Mouse (Mus musculus) lung, postnatal 25 days (tissue): ENCODE measurements at regions not wholly inside any gene's neighbourhood (a gene's known extent, or its start where the extent isn't known, plus 50 kb on each side); places are given as distances from the start of the nearest gene placed in this dataset.
A peak's percentile ranks its signal among the peaks of the same experiment; 100 is the strongest.

ENCODE experiments used
- DNase-seq: peaks from one replicate; pipeline ENCODE4 v3.0.0; 2022; ENCODE audit warnings: low spot score

DNA sequence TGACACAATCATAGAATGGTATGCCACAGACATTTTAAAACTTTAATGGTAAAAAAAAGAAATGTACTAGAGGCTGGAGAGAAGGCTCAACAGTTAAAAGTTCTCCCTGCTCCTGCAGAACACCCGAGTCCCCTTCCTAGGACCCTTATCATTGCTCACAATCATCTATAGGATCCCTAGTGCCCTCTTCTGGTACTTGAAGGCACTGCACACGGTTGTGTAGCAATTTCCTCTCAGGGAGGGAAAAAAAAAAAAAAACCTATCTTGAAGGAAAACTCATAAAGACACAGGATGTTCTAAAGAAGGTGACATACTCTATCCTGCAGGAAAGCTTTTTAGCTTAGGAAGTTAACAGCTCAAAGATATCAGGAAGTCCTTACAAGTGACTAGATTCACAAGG is 154.4 kb upstream of the Lmcd1 start:
- no peak for DNase-seq

- DNase-seq, result peak; percentile 8
Measured at GRCm38 (mm10) chr6:112133522-112133921, 140.0 kb upstream of the Lmcd1 start.

GRCm38 (mm10) chr6:112152535-112153364 is 120.8 kb upstream of the Lmcd1 start:
- DNase-seq, result peak; percentile 1

- no peak for DNase-seq
Measured at GRCm38 (mm10) chr6:112167487-112167886, 106.1 kb upstream of the Lmcd1 start.

GRCm38 (mm10) chr6:112176344-112176743 is 97.2 kb upstream of the Lmcd1 start:
- DNase-seq, result no peak

- no peak for DNase-seq
Measured at GRCm38 (mm10) chr6:112187636-112188035, 85.9 kb upstream of the Lmcd1 start.

GRCm38 (mm10) chr6:112191032-112191431 is 82.5 kb upstream of the Lmcd1 start:
- peak; percentile 57 for DNase-seq

DNA sequence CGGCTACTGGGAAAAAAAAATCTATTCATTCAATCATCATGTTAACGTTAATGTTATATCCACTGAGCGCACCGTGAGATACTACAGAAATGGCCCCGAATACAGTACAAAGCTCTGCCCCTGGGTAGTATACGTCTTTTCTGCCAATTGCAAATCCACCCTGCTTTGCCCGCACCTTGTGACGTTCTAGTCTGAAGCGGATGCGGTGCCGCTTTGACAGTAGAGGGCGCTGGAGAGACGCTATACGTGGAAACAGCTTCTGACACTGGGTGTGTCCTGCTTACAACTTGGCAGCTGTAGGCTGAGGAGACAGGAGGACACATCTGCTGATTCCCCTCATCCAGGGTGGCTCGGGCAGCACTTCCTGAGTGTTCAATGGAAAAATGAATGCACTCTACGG is 76.1 kb upstream of the Lmcd1 start:
- DNase-seq, result peak; percentile 83

DNA sequence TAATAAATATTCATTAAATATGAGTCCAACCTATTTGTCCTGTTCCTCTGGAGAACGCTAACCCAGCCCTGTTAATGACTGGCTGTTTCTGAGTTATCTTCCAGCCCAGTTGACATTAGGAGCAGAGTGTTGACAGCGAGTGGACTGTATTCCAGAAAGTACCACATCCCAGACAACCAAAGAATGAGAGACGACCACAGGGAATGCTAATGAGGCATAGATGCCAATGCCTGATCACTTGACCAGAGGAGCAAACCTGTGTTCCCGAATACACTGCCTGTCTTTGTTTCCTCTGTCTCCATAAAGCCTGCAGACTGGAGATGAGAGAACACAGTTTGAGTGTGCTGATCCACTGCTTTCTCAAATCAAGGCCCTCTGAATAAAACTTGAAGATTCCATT is 74.3 kb upstream of the Lmcd1 start:
- DNase-seq, result no peak

GRCm38 (mm10) chr6:112202120-112202519 is 71.4 kb upstream of the Lmcd1 start:
- no peak for DNase-seq

DNA sequence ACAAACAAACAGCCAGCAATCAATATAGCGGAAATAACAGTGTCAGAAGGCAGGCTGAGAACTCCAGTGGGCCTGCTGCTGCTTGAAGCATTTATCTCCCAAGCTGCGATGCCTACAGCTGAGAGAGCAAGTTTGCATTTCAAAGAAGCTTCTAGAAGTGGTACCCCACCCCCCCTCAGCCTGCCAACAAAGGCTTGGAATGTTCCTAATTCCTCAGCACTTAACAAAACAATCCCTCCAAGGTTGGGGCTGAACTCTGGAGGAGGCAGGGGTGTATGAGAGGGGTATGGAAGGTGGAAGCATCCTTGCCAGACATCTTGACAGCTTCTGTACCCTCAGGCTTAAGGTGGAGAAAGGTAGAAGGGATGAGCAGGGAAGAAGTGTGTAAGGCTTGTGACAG is 70.2 kb upstream of the Lmcd1 start:
- DNase-seq, result no peak

DNA sequence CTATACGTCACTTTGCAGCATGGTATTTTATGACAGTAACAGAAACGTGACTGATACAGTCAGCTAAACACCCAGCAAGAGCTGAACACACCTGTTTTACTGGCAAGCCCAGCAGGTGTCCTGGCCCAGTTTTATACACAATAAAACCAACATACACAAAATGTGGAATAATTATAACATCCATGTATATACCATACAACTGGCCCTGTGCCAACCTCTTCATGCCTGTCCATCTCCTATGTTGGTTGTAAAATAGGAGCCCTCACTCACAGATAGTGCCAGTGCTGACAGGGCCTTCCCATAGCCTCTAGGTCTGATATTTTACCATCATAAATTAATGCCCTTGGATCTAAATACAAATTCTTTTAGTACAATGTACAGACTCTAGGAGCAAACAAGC is 68.6 kb upstream of the Lmcd1 start:
- DNase-seq, result no peak

DNA sequence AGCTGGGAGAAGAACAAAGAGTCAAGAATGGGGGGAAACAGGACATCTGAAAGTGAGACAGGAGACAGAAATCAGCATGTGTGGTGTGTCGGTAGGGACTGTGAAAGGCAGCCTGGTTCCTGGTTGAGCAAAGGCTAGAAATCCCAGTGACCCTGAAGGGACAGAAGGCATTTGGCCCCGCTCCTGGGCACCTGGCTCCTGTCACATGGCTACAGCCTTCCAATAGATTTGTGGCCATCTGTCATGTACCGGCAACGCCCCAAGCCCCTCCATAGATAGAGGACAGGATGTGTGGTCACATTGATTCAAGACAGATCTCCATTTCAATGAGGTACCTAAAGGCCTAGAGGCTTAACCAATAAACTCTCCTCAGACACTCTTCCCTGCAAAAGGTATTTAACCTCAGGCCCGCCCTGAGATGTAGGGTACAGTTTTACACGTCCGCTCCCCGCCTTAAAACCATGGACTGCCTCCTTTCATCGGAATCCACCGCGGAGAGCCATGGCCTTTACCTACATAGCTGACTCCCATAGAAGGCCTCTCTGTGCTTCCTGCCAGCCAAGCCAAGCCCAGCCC is 68.0 kb upstream of the Lmcd1 start:
- no peak for DNase-seq

DNA sequence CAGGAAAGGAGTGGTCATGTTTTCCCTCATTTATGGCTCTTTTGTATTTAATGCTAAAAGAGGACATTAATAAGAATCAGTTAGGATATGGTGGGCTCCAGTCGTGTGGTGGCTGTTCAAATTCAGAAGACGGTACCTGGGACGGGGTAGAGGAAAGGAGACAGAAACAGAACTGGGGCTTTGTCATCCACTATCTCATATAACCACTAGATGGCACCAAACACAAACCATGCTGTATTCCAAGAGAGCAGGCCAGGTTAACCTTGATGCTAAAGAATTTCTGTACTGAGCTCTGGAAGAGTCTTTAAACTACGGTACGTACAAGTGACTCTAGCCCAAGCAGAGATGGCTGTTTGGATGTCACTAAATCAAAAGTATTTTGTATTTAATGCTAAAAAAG is 66.3 kb upstream of the Lmcd1 start:
- DNase-seq, result peak; percentile 65

DNA sequence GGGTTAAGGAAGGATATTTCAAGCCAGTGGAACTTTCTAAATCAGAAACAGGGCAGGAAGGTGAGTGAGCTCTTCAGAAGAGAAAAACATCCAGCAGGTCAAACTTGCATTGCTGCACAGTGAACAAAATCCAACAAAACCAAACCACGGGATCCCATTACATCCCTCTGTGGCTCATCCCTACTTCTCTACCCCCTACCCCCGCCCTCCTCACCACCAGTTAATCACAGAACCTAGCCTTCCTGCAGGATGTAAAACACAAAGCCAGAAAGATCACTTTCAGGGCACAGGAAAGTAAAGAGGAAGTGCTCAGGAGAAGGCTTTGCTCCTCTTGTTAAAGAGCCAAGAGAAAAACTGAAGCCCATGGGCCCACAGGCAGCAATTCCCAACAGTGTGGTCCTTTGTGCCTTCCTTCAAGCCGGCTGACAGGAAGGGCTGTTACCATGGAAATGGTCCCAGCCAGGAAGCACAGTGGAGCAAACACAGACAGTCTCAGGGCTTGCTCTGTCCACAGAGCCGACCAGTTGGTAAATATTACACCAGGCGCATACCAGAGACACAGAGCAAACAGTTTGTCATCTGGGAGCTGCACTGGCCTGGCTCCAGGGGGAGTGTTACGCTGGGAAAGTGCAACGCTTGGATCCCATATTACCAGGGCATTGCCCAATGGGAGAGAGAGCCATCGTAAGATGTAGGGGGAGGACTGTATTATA is 63.2 kb upstream of the Lmcd1 start:
- DNase-seq, result peak; percentile 80

DNA sequence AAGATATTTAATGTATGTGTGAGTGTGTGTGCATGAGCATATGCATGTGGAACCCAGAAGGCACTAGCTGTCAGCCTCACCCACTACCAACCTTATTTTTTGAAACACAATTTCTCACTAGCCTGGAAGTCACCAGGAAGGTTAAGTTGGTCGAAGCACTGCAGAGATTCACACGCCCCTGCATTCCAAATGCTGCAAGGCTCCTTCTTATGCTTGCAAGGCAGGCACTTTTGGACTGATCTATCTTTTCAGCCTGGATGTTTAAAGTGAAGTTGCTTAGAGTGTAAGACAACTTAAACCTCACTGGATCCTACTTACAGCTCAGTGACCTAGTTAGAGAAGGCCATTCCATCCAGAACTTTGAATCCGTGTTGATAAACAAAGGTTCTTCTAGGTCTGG is 56.7 kb upstream of the Lmcd1 start:
- DNase-seq, result no peak

GRCm38 (mm10) chr6:112218248-112218647 is 55.3 kb upstream of the Lmcd1 start:
- no peak for DNase-seq

DNA sequence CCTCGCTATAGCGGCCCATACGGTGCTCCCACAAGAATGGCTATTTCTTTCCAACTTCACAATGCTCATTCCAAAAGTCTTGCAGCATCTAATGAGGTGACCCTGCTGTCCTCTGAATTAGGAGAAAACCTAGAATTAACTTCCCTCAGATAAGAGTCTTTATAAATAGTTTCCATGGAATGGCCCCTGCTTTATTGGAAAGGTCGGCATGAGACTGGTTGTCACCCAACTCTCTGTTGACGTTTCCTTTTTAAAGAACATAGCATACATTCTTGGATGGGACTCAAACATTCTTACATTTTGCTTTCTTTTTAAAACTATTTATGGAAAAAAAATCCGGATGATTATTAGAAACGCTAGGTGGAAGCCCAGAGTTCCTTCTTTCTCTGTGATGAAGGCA is 53.9 kb upstream of the Lmcd1 start:
- no peak for DNase-seq

DNA sequence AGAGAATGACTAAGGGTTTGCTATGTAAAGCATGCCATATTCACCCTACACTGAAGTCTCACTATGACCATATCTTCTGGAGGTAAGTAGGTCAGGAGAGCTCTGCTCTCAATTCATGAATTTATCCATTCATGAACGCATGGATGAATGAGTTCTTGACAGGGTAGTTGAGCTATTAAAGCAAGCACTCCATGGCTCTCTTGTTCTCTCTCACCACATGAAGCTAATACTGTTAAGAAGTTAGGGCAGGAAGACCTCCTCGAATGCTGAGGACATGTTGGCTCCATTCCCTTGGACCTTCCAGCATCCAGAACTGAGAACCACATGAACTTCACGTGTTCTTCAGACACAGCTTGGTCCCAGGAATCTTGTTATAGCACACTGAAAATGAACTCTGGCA is 53.4 kb upstream of the Lmcd1 start:
- no peak for DNase-seq

- DNase-seq, result no peak
Measured at GRCm38 (mm10) chr6:112221373-112221772, 52.2 kb upstream of the Lmcd1 start.

DNA sequence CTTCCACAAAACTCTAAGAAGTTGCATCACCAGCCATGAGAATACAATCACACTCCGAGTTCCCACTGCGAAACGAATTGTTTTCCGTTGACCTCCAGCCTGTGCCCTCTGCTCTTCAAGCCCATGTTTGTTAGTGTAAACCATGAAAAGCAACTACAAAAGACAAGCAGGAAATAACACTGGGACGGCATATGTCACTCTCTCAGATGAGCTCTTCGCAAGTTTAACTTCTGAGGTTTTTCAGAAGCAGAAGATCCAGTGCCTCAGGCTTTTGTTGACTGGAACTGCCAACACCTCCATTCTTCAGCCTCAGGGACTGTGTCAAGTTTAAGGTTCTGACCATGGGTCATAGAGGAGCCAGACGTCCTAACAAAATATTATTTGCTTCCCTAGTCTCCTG is 50.2 kb upstream of the Lmcd1 start:
- peak; percentile 39 for DNase-seq
